In genomic region chr7:80199286-80199685, GRCm38 (mm10) we compare ENCODE assay signal across 10 mouse cellular contexts. TPM values are rescaled to one million over a fixed set of nuclear protein-coding genes. Genes with fewer than 3 reads are reported as not detected.
A peak's percentile ranks its signal among the peaks of the same experiment; 100 is the strongest.
DNase-seq lines count a peak whose midpoint lies in the region; ATAC-seq and TF ChIP-seq lines count a peak whose summit lies in the region.
"Had no signal": no experiment of that assay in that cellular context is flagged by ENCODE, and none has a peak within 500 bp of the region (broad histone marks: within the 10 kb centered on the region; RNA-seq: fewer than 3 reads in every experiment).

No protein-coding gene starts in this region.

- H3K9ac ChIP-seq in heart, embryonic 12.5 days, result peak overlapping the region; percentile 80
- H3K9ac ChIP-seq in ES-E14 (ENCODE audit: insufficient read depth, low read depth, low read length, poor library complexity, severe bottlenecking), result peak overlapping the region; percentile 85
- H3K9ac ChIP-seq in hindbrain, embryonic 12.5 days, result peak overlapping the region; percentile 86

- intact Hi-C loops in heart, postnatal 25 days (cut with DNase I), result loop anchor here (5.0 kb wide), 1 partner anchor 57 kb away; no protein-coding TSS in a partner anchor

- WGBS in heart, embryonic 12.5 days, result 38% methylated on average over 6 of the region's 6 CpGs
- 34% methylated on average over 6 of the region's 6 CpGs for WGBS in hindbrain, embryonic 12.5 days
- WGBS in midbrain, embryonic 10.5 days, result 41% methylated on average over 6 of the region's 6 CpGs

- ATAC-seq in heart, embryonic 12.5 days (ENCODE audit: insufficient number of reproducible peaks, low FRiP score), result no peak
- no peak for ATAC-seq in hindbrain, embryonic 12.5 days (ENCODE audit: low FRiP score)

- in situ Hi-C loops in ES-E14 (cut with MboI; ENCODE audit: low sequenced_read_pairs in 2 of 2, unreplicated experiment in 2 of 2), result no loop called here

- DNase-seq in heart, postnatal 25 days (ENCODE audit: low spot score), result no peak
- no peak for DNase-seq in ES-E14 (ENCODE audit: low read depth, low spot score)
- no peak for DNase-seq in midbrain, embryonic 10.5 days (ENCODE audit: low spot score)
- DNase-seq in T-cell, adult 2 months (ENCODE audit: low spot score), result no peak
- DNase-seq in natural killer cell, adult 2 months (ENCODE audit: low spot score in 2 of 2), result no peak
- no peak for DNase-seq in right cerebral cortex, postnatal 36 days (ENCODE audit: low spot score in 2 of 2)
- DNase-seq: cerebellum, adult 11-12 months; lung, adult 18-20 months had no signal

- H3K4me1 ChIP-seq in heart, embryonic 12.5 days (replicated peaks), result peaks cover 39% of the 10 kb centered on the region
- H3K4me1 ChIP-seq in ES-E14 (ENCODE audit: control insufficient read depth in 2 of 2, insufficient read depth in 2 of 2, low read length in 2 of 2, poor library complexity in 1 of 2), result peaks cover 10 to 39% of the 10 kb centered on the region in 2 experiments
- H3K4me1 ChIP-seq in hindbrain, embryonic 12.5 days, result peaks cover 66% of the 10 kb centered on the region
- H3K4me1 ChIP-seq in midbrain, embryonic 10.5 days, result peaks cover 81% of the 10 kb centered on the region

- no peaks in the 10 kb centered on the region for H3K9me3 ChIP-seq in heart, embryonic 12.5 days (replicated peaks)
- H3K9me3 ChIP-seq in ES-E14 (ENCODE audit: control insufficient read depth, insufficient read depth, low read depth, low read length), result no peaks in the 10 kb centered on the region
- no peaks in the 10 kb centered on the region for H3K9me3 ChIP-seq in hindbrain, embryonic 12.5 days (replicated peaks)
- no peaks in the 10 kb centered on the region for H3K9me3 ChIP-seq in midbrain, embryonic 10.5 days (replicated peaks)

- peak overlapping the region; percentile 65 for H3K4me3 ChIP-seq in heart, embryonic 12.5 days
- peak overlapping the region; percentile 92 to 96 for H3K4me3 ChIP-seq in ES-E14 (ENCODE audit: insufficient read depth in 1 of 2, low read depth in 1 of 2, low read length in 2 of 2, poor library complexity in 1 of 2, severe bottlenecking in 1 of 2)
- H3K4me3 ChIP-seq in hindbrain, embryonic 12.5 days, result peak overlapping the region; percentile 70
- peak overlapping the region; percentile 77 for H3K4me3 ChIP-seq in midbrain, embryonic 10.5 days

- no peak overlapping the region for H3K27ac ChIP-seq in heart, embryonic 12.5 days (ENCODE audit: poor library complexity, severe bottlenecking)
- H3K27ac ChIP-seq in ES-E14 (ENCODE audit: insufficient read depth, low read depth, low read length, poor library complexity, severe bottlenecking), result no peak overlapping the region; the same call in 1 of the 2 replicates
- peak overlapping the region; percentile 98 for H3K27ac ChIP-seq in hindbrain, embryonic 12.5 days
- H3K27ac ChIP-seq in midbrain, embryonic 10.5 days (replicated peaks), result peak overlapping the region; percentile 91

- peak overlapping the region; percentile 85 for H3K4me2 ChIP-seq in heart, embryonic 12.5 days
- peak overlapping the region; percentile 81 for H3K4me2 ChIP-seq in hindbrain, embryonic 12.5 days (replicated peaks)

- no peaks in the 10 kb centered on the region for H3K27me3 ChIP-seq in heart, embryonic 12.5 days (replicated peaks)
- no peaks in the 10 kb centered on the region for H3K27me3 ChIP-seq in hindbrain, embryonic 12.5 days
- H3K27me3 ChIP-seq in midbrain, embryonic 10.5 days (ENCODE audit: low read depth, poor library complexity, severe bottlenecking), result no peaks in the 10 kb centered on the region

- H3K36me3 ChIP-seq in heart, embryonic 12.5 days, result 0 out of 2 replicates have a peak, but pooled peaks cover 3% of the 10 kb centered on the region
- peaks cover 29% of the 10 kb centered on the region for H3K36me3 ChIP-seq in ES-E14 (ENCODE audit: control insufficient read depth, insufficient read depth, low read length, poor library complexity, severe bottlenecking)
- no peaks in the 10 kb centered on the region for H3K36me3 ChIP-seq in hindbrain, embryonic 12.5 days
- H3K36me3 ChIP-seq in midbrain, embryonic 10.5 days, result peaks cover 22% of the 10 kb centered on the region; the same call in 1 of the 2 replicates

TF ChIP-seq in ES-E14, 5 proteins besides CTCF, POLR2A, EP300 and RAD21:
- TF ChIP-seq HCFC1 (IDR thresholded peaks at IDR 0.05; ENCODE audit: borderline replicate concordance, insufficient read depth, low read length), result no peak
- TF ChIP-seq ZC3H11A (IDR thresholded peaks at IDR 0.05; ENCODE audit: borderline replicate concordance, low read depth, low read length), result no peak
- TF ChIP-seq MAFK (IDR thresholded peaks at IDR 0.05; ENCODE audit: insufficient read depth, low read depth, low read length), result no peak
- TF ChIP-seq CHD2 (IDR thresholded peaks at IDR 0.05; ENCODE audit: low read depth, low read length), result no peak
- no peak for TF ChIP-seq ZNF384 (IDR thresholded peaks at IDR 0.05; ENCODE audit: low read depth, low read length)
TF ChIP-seq in ES-E14: peak in this region for 0.

RNA-seq across cellular contexts. Expression of gene Sema4b, which starts 12.6 kb away (rescaled TPM):
- polyA plus RNA-seq in heart, embryonic 12.5 days (2016; fragmentation: Nextera tagmentation; extraction: Ambion mirVana), result 10.3 and 10.7 TPM in 2 replicates
- 10 to 100 TPM; 11.0 to 12.7 TPM for total RNA-seq in heart, postnatal 25 days (2021)
- total RNA-seq in ES-E14 (2012; rRNA removed), result 50.1 and 106 TPM in 2 replicates
- polyA plus RNA-seq in hindbrain, embryonic 12.5 days (2016; fragmentation: Nextera tagmentation; extraction: Ambion mirVana), result 20.9 and 21.1 TPM in 2 replicates
- 12.6 and 16.5 TPM in 2 replicates for polyA plus RNA-seq in midbrain, embryonic 10.5 days (2016; fragmentation: Nextera tagmentation; extraction: Ambion mirVana)

RNA-seq across cellular contexts. Expression of gene Cib1, which starts 33.3 kb away (rescaled TPM):
- polyA plus RNA-seq in heart, embryonic 12.5 days (2016; fragmentation: Nextera tagmentation; extraction: Ambion mirVana), result 43.4 and 47.3 TPM in 2 replicates
- total RNA-seq in heart, postnatal 25 days (2021), result 10 to 100 TPM; 14.1 to 18.0 TPM
- 52.6 and 59.7 TPM in 2 replicates for total RNA-seq in ES-E14 (2012; rRNA removed)
- polyA plus RNA-seq in hindbrain, embryonic 12.5 days (2016; fragmentation: Nextera tagmentation; extraction: Ambion mirVana), result 37.5 and 40.5 TPM in 2 replicates
- 63.3 and 77.6 TPM in 2 replicates for polyA plus RNA-seq in midbrain, embryonic 10.5 days (2016; fragmentation: Nextera tagmentation; extraction: Ambion mirVana)

RNA-seq across cellular contexts. Expression of gene Gdpgp1, which starts 33.4 kb away (rescaled TPM):
- 3.6 and 3.9 TPM in 2 replicates for polyA plus RNA-seq in heart, embryonic 12.5 days (2016; fragmentation: Nextera tagmentation; extraction: Ambion mirVana)
- total RNA-seq in heart, postnatal 25 days (2021), result 1 to 10 TPM; 1.4 to 1.8 TPM
- 4.4 and 4.5 TPM in 2 replicates for total RNA-seq in ES-E14 (2012; rRNA removed)
- 4.6 and 4.9 TPM in 2 replicates for polyA plus RNA-seq in hindbrain, embryonic 12.5 days (2016; fragmentation: Nextera tagmentation; extraction: Ambion mirVana)
- polyA plus RNA-seq in midbrain, embryonic 10.5 days (2016; fragmentation: Nextera tagmentation; extraction: Ambion mirVana), result 5.6 and 6.3 TPM in 2 replicates

RNA-seq across cellular contexts. Expression of gene Ttll13, which starts 46.9 kb away (rescaled TPM):
- polyA plus RNA-seq in heart, embryonic 12.5 days (2016; fragmentation: Nextera tagmentation; extraction: Ambion mirVana), result 0.26 and 0.37 TPM in 2 replicates
- under 1 TPM; 0.28 to 0.52 TPM for total RNA-seq in heart, postnatal 25 days (2021)
- 1.4 and 2.8 TPM in 2 replicates for total RNA-seq in ES-E14 (2012; rRNA removed)
- 2.0 and 2.7 TPM in 2 replicates for polyA plus RNA-seq in hindbrain, embryonic 12.5 days (2016; fragmentation: Nextera tagmentation; extraction: Ambion mirVana)
- 0.68 and 0.94 TPM in 2 replicates for polyA plus RNA-seq in midbrain, embryonic 10.5 days (2016; fragmentation: Nextera tagmentation; extraction: Ambion mirVana)

Comparison
In these comparisons a context has a peak if more than half of its experiments do, and no peak if none do; other contexts are left out.
1. H3K27ac ChIP-seq: peak in hindbrain, embryonic 12.5 days (single experiment) and midbrain, embryonic 10.5 days (single experiment); none in heart, embryonic 12.5 days (single experiment) and ES-E14 (single experiment).
2. Peak in every context shown above with its lines, with median percentiles within 50 percentile points of each other: H3K4me3 ChIP-seq and H3K9ac ChIP-seq.